Mouse (Mus musculus) left cerebral cortex, adult 9 months (tissue): ENCODE measurements around the gene Ticrr.
A peak's percentile ranks its signal among the peaks of the same experiment; 100 is the strongest.

Experiments used
- DNase-seq, 2 experiments: peaks; one replicate each; pipeline ENCODE4 v3.0.0; 2022; ENCODE audit warnings: low spot score in 2 of 2

Ticrr gene

DNA sequence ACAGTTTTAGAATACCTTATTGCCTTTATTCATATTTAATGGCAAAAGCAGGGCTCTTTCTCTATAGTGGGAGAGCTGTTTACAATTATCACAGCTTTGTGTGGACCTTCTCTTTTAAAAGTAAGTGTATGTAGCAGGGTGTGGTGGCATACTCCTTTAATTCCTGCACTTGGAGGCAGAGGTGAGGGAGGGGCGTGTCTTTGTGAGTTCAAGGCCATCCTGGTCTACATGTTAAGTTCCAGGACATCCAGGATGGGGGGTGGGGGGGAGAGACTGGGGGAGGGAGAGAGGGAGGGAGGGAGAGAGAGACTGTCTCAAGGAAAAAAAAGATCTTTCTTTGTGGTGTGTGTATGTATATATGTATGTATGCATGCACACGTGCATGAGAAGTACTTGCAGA, 20.2 kb downstream of the Ticrr start:
- DNase-seq, result no peak

GRCm38 (mm10) chr7:79696495-79696894, 36.5 kb downstream of the Ticrr start:
- DNase-seq, result no peak

- DNase-seq, result no peak
These were observed 42.8 kb downstream of the Ticrr start for GRCm38 (mm10) chr7:79702755-79703154.

- DNase-seq, result no peak
These were observed 45.2 kb downstream of the Ticrr start for GRCm38 (mm10) chr7:79705210-79705609.

GRCm38 (mm10) chr7:79710130-79710607, 50.2 kb downstream of the Ticrr start:
- no peak for DNase-seq

DNA sequence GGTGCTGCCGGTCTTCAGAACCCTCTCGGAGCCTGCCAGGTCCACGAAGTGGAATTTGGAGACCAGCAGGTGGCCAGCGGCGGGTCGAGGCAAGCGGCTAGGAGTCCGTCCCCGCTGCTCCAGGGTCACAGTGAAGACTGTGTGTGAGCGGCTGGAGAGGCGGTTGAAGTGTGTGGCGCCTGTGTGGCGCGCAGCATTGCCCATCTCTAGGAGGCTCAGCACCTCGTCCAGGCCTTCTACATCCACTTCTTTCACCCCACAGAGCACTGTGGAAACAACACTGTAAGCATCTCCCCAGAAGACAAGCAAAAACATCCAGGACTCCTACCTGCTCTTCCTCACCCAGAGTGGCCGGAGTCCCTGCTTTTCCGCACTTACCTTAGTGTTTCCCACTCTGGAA, 50.8 kb downstream of the Ticrr start:
- DNase-seq, result no peak

DNA sequence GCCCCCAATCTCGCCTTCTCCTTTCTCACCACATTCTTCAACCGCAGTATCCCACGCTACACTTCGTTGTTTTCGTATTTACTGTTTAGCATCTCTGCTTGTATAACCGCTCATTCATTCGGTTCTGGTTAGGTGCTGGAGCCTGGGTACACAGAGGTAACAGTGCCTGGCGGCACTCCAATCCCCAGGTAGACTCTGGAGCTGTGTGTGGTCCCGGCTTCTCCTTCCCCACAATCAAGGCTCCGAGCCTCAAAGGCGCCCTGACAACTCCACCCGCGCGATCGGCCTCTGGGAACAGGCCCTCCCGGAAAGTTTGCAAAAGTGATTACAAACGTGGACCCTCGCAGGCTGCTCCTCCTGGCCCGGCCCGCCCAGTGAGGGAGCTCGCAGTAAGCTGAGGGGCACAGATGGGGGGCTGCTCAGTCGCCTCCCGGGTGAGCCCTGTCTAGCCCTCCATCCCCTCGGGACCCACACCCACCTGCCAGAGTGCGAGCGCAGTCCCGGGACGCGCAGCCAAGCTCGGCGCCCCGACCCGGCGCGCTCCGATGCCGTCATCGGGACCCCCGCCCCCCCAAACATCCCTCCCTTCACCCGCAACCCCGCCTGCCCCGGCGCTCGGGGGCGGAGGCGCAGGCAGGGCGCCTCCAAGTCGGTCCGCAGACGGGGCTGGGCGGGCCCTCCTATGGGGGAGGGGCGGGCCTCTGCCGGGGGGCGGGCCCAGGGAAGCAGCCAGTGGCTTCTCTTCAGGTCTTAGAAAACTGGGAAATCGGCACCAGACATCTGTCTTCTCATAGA, 55.4 kb downstream of the Ticrr start, which contains the start of gene Kif7:
TSS of gene Kif7 (minus strand) at position 534 of the 795 bp plus-strand sequence.
- DNase-seq, result no peak

DNA sequence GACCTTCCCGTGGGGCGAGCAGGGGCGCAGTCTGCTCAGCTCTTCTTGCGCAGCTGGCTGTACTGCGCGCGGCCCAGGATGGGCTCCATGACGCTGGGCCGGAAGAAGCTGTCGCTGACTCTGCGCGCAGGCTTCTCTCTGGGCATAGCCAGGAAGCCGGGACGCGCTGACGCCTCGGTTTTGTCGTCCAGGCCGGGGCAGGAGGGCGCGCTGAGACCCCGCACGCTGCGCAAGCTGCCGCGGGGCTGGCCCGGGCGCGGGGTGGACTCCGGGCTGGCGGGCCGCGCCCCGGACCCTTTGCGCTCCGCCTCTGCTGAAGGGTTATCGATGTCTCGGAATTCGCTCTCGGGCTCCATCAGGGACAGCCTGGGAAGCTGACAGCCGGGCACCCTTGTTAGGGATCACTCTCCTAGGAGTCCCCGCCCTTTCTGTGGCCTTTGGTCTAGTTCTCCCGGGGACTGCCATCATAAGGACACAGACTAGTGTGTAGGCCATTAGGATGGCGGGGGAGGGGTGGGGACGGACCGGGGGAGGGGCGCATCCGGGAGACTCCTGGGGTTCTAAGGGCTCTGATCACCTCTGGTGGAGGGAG, 61.5 kb downstream of the Ticrr start:
- no peak for DNase-seq

DNA sequence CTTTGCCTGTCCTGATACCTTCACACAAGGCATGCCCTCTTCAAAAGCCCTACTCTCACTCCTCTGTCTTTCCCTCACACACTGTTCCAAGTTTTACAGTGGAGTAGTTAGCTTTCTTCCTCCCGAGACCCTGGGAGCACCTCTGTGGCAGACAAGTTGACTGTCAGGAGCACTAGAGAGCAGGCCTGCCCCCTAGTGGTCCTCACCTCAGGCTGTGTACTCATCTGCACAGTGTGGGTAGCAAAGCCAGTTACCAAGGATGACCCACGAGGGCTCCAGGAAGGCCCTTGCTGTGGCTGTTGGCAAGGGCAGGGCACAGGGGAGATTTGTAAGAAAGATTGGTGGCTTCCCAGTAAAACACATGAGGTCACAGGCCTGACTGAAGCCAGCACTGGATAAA, 67.1 kb downstream of the Ticrr start:
- DNase-seq, result peak in 1 of 2 experiments; percentile 42

DNA sequence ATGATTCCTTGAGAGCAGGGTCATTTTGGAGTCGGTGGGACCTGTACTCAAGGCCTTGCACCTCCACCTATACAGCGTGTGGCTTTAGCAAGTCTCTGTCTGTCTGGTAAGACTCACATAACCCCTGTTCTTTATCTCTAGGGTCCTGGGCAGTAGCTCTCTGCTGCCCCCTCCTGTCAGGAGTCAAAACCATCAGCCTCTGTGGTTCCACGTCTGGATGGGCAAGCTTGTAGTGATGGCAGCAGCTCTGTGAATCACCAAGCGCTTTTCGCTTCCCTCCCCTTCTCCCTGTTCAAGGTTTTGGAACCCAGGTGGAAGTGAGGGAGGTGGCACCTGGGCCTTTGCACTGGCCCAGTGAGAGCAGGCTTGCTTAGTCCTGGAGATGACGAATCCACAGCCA, 68.2 kb downstream of the Ticrr start:
- peak in 1 of 2 experiments; percentile 63 for DNase-seq

- DNase-seq, result peak in 1 of 2 experiments; percentile 71
These were observed 69.2 kb downstream of the Ticrr start for GRCm38 (mm10) chr7:79729169-79729568.

DNA sequence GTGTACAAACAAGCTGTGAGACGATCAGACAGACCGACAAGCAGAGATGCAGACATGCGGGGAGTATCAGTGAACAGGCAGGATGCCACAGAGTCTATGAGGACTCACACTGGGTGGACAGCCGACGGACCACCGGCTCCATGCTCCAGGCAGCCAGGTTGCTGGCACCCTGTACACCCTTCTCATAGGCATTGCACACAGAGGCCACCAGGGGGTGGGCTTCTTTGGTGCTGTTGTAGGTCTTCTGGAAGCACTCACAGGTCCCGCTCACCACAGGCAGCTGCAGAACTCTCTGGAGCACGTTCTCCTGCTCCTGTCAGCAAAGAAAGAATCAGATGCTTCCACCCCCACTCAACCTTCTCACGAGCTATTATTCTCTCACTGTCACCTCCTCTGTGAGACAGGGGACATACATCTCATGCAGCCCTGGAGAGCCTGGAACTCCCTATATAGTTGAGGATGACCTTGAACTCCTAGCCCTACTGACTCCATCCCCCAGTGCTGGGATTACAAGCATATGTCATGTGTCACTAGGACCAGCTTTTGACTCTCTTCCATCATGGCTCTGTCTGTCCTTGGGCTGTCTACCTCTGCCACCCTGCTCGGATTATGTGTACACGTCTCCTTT, 69.9 kb downstream of the Ticrr start:
- DNase-seq, result no peak

DNA sequence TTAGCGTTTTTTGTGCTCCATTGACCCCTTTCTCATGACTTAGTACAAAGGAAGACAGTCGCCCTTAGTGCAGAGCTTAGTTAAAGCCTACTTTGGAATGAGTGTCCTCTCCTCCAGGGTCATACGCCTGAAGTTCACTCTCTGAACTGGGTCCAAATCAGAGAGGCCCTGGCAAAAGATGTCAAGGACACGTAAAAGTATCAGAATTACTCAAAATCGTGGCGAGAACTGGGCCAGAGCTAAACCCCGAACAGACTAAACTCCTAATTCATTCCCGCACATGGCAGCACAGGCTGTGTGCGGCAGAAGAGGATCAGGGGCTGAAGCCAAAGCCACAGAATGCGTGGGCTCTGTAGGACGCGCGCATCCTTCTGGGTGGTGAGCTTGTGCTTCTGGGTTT, 71.4 kb downstream of the Ticrr start:
- no peak for DNase-seq

DNA sequence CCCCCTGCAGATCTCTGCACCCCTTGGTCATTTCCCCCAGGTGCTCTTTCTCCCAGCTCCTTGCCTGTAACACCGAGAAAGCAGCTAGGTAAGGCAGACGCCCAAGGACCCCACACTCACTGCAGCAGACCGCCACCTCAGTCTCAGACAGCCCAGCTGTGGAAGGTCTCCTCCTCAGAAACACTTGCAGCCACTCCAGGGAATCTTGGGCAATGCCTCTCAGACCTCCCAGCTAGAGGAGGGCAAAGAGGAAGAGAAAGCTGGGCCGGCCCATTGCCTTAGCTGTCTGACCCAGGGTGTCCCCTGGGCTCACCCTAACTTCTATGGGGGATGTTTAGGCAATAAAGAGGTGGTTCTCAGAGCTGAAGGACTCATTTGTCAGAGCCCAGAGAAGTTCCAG, 72.6 kb downstream of the Ticrr start, which contains the start of gene Plin1:
TSS of gene Plin1 (minus strand) at position 282 of the 400 bp plus-strand sequence.
- no peak for DNase-seq

- DNase-seq, result no peak
These were observed 74.6 kb downstream of the Ticrr start for GRCm38 (mm10) chr7:79734563-79734962.

- DNase-seq, result no peak
These were observed 76.5 kb downstream of the Ticrr start for GRCm38 (mm10) chr7:79736511-79736910.

GRCm38 (mm10) chr7:79738913-79739312, 78.9 kb downstream of the Ticrr start:
- DNase-seq, result no peak

DNA sequence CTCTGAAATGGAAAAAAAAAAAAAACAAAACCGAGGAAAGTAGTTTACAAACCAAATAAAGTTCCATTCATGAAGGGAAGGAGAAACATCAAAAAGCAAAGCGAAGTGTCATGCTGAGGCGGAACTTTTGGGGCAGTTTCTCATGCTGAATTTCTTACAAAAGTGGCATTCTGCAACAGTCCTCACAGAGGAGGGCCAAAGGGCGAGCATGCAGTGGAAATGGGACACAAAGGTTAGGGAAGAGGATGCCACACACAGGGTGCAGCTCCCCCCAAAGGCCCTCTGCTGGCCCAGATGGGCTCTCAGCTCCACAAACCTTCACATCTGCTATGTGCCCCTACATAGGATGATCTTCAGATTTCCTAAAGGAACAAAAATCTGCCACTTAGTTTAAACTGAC, 80.3 kb downstream of the Ticrr start:
- DNase-seq, result no peak

DNA sequence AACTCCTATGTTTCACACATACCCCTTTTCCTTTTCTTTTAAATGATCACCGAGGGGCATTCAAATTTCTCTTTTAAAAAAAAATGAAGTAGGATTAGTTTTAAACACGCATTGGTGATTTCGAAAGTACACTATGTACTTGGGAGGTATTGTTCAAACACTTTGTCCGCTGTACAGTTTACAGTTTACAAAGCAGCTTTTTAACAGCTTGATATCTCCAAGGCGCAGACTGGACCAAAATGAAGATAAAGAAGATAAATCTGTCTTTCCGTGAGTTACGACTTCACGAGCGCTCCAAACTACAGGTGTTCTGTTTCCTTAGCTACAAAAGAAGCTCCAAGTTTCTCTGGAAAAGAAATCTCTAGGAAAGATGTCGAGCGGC, 82.3 kb downstream of the Ticrr start:
- DNase-seq, result no peak

GRCm38 (mm10) chr7:79742659-79743536, 82.9 kb downstream of the Ticrr start, which contains the start of the genes Pex11a and Wdr93:
Gene Pex11a, minus strand, starts transcription at chr7:79743131.
Gene Wdr93, plus strand, starts transcription at chr7:79743163.
- DNase-seq, result peak; percentile 52 to 74

DNA sequence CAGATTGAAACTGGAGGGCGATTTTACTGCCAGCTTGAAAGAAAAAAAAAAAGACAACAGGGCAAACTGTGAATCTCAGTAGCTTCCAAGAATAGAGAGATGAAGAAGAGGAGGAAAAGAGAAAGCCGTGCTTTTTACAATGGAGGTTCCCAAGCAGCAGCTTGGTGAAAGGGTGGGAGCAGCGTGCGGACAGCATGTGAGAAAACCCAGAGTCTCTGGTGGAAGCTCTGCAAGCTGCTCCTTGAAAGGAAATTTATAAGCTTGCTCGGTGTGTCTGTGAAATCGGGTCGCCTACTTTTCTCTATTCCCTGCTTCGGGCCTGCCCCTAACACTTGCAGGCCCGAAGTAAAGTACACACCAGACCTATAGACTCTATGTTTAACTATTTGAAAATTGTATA, 84.1 kb downstream of the Ticrr start:
- DNase-seq, result peak in 1 of 2 experiments; percentile 13

GRCm38 (mm10) chr7:79744585-79744984, 84.6 kb downstream of the Ticrr start:
- no peak for DNase-seq
